Mouse (Mus musculus) limb, embryonic 13.5 days (tissue): ENCODE results near the gene Smcr8. TPM values are rescaled to one million over a fixed set of nuclear protein-coding genes. Genes with fewer than 3 reads are reported as not detected.
"Not testable (repeated sequence)": the region's sequence is repeated elsewhere in the genome, so short reads cannot be mapped to it uniquely, and the experiment has no call there.

Experiments used
- ATAC-seq: fragments of 200-750 bp; cut with Nextera tagmentation; 2 replicates; pipeline ENCODE4 v1.8.0; 2017; ENCODE audit warnings: low read depth, moderate number of reproducible peaks, moderate TSS enrichment; ENCODE audit not compliant: low FRiP score
- H3K27ac ChIP-seq: fragments of 300-500 bp; sonication (generic); 2 replicates; pipeline ENCODE4 v1.5.1; 2015; ENCODE audit warnings: inconsistent platforms, mild to moderate bottlenecking, moderate library complexity
- H3K27me3 ChIP-seq: fragments of 300-500 bp; sonication (generic); 2 replicates; pipeline ENCODE4 v1.6.1; 2015; ENCODE audit warnings: mild to moderate bottlenecking, inconsistent platforms
- H3K36me3 ChIP-seq: fragments of 300-500 bp; sonication (generic); 2 replicates; pipeline ENCODE4 v1.6.1; 2015; ENCODE audit warnings: inconsistent platforms, mild to moderate bottlenecking, moderate library complexity
- H3K4me1 ChIP-seq: fragments of 300-500 bp; sonication (generic); 2 replicates; pipeline ENCODE4 v1.6.1; 2015; ENCODE audit warnings: inconsistent platforms
- H3K4me2 ChIP-seq: fragments of 300-500 bp; sonication (generic); replicated peaks from 2 replicates; pipeline ENCODE4 v1.6.1; 2015; ENCODE audit warnings: inconsistent platforms, mild to moderate bottlenecking, moderate library complexity
- H3K4me3 ChIP-seq: fragments of 300-500 bp; sonication (generic); 2 replicates; pipeline ENCODE4 v1.5.1; 2015; ENCODE audit warnings: moderate library complexity, mild to moderate bottlenecking, inconsistent platforms
- H3K9ac ChIP-seq: fragments of 300-500 bp; sonication (generic); 2 replicates; pipeline ENCODE4 v1.6.1; 2015; ENCODE audit warnings: mild to moderate bottlenecking, inconsistent platforms
- H3K9me3 ChIP-seq: fragments of 300-500 bp; sonication (generic); 2 replicates; pipeline ENCODE4 v1.6.1; 2016; ENCODE audit warnings: inconsistent platforms
- WGBS: fragments of 180-500 bp; shearing (Covaris S2); methylation state at CpG from one replicate; pipeline ENCODE4 v1.1.7; 2015; 5-methylcytosine and 5-hydroxymethylcytosine counted together
- polyA plus RNA-seq: library from polyadenylated mRNA; unstranded; fragments of >200 nt; fragmentation: Nextera tagmentation; extraction: Ambion mirVana; gene quantifications from 2 replicates; pipeline ENCODE4 v1.2.1, GENCODE M21; 2015

Gene Smcr8
- polyA plus RNA-seq, 1 experiment from 2014 or later: 7.0 TPM

GRCm38 (mm10) chr11:60787595-60787994 is 10.3 kb downstream of the Smcr8 start:
- 0 out of 2 replicates have a peak, but pooled peaks have one; percentile 40 for ATAC-seq
- 47% methylated on average over 1 of the region's 1 CpGs for WGBS
- H3K36me3 ChIP-seq: peaks cover 94% of the 10 kb centered on the region

DNA sequence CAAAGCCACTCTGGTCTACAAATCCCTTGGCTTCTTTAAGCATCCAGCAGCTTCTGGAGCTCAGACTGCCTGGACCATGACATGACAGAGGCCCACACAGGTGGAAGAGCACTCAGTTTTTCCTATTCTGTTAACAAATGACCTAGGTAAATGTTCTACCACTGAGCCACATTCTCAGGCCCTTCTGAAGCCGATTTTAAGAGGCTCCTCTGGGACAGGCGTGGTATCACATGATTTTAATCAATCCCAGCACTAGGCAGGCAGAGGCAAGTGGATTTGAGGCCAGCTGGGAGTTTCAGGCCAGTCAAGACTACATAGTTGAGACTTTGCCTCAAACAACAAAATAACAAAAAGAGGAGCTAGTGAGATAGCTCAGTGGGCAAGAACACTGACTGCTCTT is 13.1 kb downstream of the Smcr8 start:
- Histone ChIP-seq H3K9ac (no peak overlapping the region), H3K27me3 (no peaks in the 10 kb centered on the region), H3K4me3 (no peak overlapping the region), H3K9me3 (no peaks in the 10 kb centered on the region), H3K4me2 (no peak overlapping the region), H3K27ac (no peak overlapping the region), H3K4me1 (no peaks in the 10 kb centered on the region), H3K36me3 (peaks cover 87% of the 10 kb centered on the region)
- ATAC-seq: no peak
- 52% methylated on average over 2 of the region's 2 CpGs for WGBS

More at GRCm38 (mm10) chr11:60787595-60787994, 10.3 kb downstream of the Smcr8 start:
- Histone ChIP-seq H3K27me3 (no peaks in the 10 kb centered on the region), H3K4me3 (no peak overlapping the region), H3K9ac (no peak overlapping the region), H3K4me1 (peaks cover under 1% of the 10 kb centered on the region; the same call in 1 of the 2 replicates), H3K27ac (no peak overlapping the region), H3K4me2 (no peak overlapping the region), H3K9me3 (no peaks in the 10 kb centered on the region)

DNA sequence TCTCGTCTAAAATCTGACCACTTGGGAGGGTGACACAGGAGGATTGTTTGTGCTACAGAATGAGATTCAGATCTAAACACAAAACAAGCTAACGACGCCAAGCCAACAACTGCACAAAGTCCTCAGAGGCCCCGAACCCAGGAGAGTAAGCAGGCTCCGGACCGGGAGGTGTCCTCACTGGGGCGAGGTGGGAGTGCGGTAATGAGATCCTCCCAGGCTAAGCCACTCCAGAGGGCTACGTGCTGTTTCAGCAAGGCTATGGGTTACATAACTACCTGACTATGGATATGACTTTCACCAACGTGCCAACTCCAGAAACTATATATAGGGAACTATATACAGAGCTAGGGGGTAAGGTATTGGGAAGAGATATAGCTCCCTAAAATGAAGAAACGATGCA is 19.0 kb downstream of the Smcr8 start:
- no peak overlapping the region for H3K4me3 ChIP-seq
- no peak overlapping the region for H3K27ac ChIP-seq
- H3K4me1 ChIP-seq: no peaks in the 10 kb centered on the region
- 90% methylated on average over 11 of the region's 11 CpGs for WGBS
- peaks cover 80% of the 10 kb centered on the region for H3K36me3 ChIP-seq
- H3K9ac ChIP-seq: no peak overlapping the region
- no peaks in the 10 kb centered on the region for H3K27me3 ChIP-seq
- no peak overlapping the region for H3K4me2 ChIP-seq
- no peaks in the 10 kb centered on the region for H3K9me3 ChIP-seq
- ATAC-seq: no peak

GRCm38 (mm10) chr11:60799977-60800376 is 22.7 kb downstream of the Smcr8 start:
- no peak for ATAC-seq
- peaks cover 67% of the 10 kb centered on the region for H3K36me3 ChIP-seq
- no peaks in the 10 kb centered on the region for H3K4me1 ChIP-seq
- no peak overlapping the region for H3K4me2 ChIP-seq
- no peaks in the 10 kb centered on the region for H3K9me3 ChIP-seq
- no peak overlapping the region for H3K27ac ChIP-seq
- 92% methylated on average over 4 of the region's 4 CpGs for WGBS
- H3K4me3 ChIP-seq: no peak overlapping the region
- no peaks in the 10 kb centered on the region for H3K27me3 ChIP-seq
- H3K9ac ChIP-seq: no peak overlapping the region

DNA sequence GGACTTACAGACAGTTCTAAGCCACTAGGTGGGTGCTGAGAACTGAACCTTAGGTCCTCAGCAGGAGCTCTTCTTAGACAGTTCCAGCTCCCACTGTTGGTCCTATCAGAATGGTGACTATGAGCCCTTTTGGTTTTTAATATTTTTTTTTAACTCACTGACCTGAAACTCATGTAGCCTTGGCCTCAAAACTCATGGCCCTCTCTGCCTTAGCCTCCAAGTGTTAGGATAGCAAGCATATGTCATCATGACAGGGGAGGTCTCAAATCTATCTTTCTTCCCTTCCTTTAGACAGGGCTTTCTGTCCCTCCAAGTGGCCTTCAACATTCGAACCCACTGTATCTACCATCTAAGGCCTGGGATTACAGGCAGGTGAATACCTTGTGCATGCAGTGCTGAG is 23.6 kb downstream of the Smcr8 start:
- peaks cover 64% of the 10 kb centered on the region for H3K36me3 ChIP-seq
- no peak overlapping the region for H3K9ac ChIP-seq
- WGBS: 91% methylated on average over 1 of the region's 1 CpGs
- no peak overlapping the region for H3K27ac ChIP-seq
- H3K4me1 ChIP-seq: no peaks in the 10 kb centered on the region
- H3K4me2 ChIP-seq: no peak overlapping the region
- no peaks in the 10 kb centered on the region for H3K27me3 ChIP-seq
- no peaks in the 10 kb centered on the region for H3K9me3 ChIP-seq
- H3K4me3 ChIP-seq: no peak overlapping the region
- no peak for ATAC-seq

DNA sequence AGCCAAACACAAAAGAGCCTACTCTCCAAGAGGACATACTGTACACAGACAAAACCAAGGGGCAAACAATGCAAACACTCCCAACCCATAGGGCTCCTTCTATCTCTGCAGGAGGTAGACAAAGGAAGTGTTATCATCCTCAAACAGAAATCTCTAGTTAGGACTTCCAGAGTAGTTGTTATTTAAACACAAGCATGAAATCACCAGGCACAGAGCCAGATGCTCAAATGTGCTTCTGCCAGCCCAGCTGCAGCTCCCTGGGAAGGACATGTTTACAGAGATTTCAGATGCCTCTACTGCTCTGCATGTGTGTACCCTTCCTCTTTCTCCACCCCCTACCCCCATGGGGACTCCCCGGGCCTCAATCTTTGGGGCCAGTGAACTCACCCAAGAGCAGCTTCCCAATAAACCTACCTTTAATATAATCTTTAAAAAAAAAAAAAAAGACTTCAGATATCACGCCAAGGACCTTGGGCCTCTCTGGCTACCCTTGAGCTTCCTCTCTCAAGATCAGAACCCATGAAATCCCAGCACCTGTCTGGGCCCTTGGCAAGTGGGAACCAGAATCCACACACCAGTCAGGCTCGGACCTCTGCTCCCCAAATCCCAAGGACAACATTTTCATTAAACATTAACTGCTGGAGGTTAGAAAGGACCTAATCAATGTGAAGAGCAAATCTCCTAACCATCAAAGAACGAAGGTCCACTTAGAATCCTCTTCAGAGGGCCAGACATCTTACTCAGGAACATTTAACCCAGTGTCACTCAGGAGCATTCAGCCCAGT is 31.2 kb downstream of the Smcr8 start:
- no peak for ATAC-seq
- Histone ChIP-seq H3K27ac (no peak overlapping the region), H3K27me3 (no peaks in the 10 kb centered on the region), H3K4me3 (no peak overlapping the region), H3K4me1 (peaks cover 27% of the 10 kb centered on the region), H3K36me3 (peaks cover 9% of the 10 kb centered on the region), H3K4me2 (no peak overlapping the region), H3K9me3 (no peaks in the 10 kb centered on the region), H3K9ac (no peak overlapping the region)
- 75% methylated on average over 4 of the region's 4 CpGs for WGBS

GRCm38 (mm10) chr11:60809546-60809945 is 32.2 kb downstream of the Smcr8 start:
- Histone ChIP-seq H3K4me2 (peak overlapping the region; percentile 83), H3K27ac (no peak overlapping the region), H3K9me3 (no peaks in the 10 kb centered on the region), H3K36me3 (no peaks in the 10 kb centered on the region; the same call in 1 of the 2 replicates), H3K27me3 (no peaks in the 10 kb centered on the region), H3K4me3 (peak overlapping the region; percentile 55; the same call in 1 of the 2 replicates), H3K9ac (peak overlapping the region; percentile 39; the same call in 1 of the 2 replicates), H3K4me1 (peaks cover 27% of the 10 kb centered on the region)
- no peak for ATAC-seq
- 33% methylated on average over 1 of the region's 1 CpGs for WGBS

DNA sequence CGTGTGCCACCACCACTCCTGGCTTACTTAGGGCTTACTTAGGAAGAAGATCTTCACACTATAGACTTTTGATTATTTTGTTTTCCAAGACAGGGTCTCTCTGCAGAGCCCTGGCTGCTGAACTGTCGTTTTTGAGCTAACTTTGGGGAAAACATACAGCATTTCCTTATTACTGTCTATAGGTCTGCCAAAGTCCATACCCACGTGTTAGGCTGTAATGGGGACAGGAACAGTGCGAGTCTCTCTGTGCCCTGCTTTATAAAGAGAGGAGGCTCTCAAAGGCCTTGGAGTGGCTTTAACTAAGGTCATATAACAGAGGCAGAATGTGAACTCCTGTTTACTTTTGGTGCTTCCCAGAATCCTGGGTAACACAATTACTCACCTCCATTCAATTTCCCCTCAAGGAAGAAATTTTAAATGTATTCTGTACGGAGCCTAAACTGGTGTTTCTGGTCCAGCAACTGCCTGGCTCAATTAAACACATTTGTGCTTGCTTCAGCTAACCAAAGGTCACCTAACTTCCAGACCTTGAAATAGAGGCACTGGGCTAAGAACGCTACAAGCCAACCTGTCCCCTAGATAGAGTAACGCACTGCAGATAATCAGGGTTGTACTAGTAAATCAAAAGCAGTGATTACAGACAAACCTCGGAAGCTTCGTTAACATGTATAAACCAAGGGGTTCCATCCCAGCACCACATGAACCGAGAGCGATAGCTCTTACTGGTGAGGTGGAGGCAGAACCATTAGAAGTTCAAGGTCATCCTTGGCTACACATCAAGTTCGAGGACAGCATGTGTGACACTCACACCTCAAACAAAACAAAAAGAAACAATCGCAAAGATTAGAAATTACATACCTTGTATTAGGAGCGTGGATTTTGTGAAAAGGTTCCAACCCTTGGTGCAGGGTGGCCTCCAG is 33.0 kb downstream of the Smcr8 start:
- H3K4me1 ChIP-seq: peaks cover 27% of the 10 kb centered on the region
- H3K4me2 ChIP-seq: peak overlapping the region; percentile 83
- no peaks in the 10 kb centered on the region for H3K9me3 ChIP-seq
- no peaks in the 10 kb centered on the region for H3K27me3 ChIP-seq
- no peak overlapping the region for H3K27ac ChIP-seq
- no peak for ATAC-seq
- H3K9ac ChIP-seq: peak overlapping the region; percentile 62
- no peaks in the 10 kb centered on the region; the same call in 1 of the 2 replicates for H3K36me3 ChIP-seq
- WGBS: 10% methylated on average over 14 of the region's 14 CpGs
- peak overlapping the region; percentile 55 for H3K4me3 ChIP-seq

- Histone ChIP-seq H3K4me1 (peaks cover 27% of the 10 kb centered on the region), H3K4me3 (peak overlapping the region; percentile 55), H3K27ac (no peak overlapping the region), H3K36me3 (no peaks in the 10 kb centered on the region; the same call in 1 of the 2 replicates), H3K27me3 (no peaks in the 10 kb centered on the region), H3K4me2 (peak overlapping the region; percentile 83), H3K9me3 (no peaks in the 10 kb centered on the region), H3K9ac (peak overlapping the region; percentile 62)
- ATAC-seq: peak; percentile 100
- WGBS: 0% methylated on average over 29 of the region's 29 CpGs
These were observed 33.7 kb downstream of the Smcr8 start for GRCm38 (mm10) chr11:60811054-60811460.

DNA sequence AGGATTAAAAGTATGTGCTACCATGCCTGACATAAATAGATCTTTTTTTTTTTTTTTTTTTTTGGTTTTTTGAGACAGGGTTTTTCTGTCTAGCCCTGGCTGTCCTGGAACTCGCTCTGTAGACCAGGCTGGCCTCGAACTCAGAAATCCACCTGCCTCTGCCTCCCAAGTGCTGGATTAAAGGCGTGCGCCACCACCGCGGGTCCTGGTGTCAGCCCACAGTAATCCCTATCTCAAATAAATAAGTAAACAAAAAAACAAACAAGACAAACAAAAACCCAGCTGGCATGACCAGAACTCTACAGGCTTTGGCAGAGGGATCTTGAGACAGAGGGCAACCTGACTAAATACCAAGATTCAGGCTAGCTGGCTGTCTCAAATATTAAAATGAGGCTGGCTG is 34.3 kb downstream of the Smcr8 start, which contains the start of gene Shmt1:
Gene Shmt1, minus strand, starts transcription at position 101 of the 400 bp plus-strand sequence.
- H3K27me3 ChIP-seq, H3K27ac ChIP-seq, ATAC-seq, H3K9me3 ChIP-seq, H3K36me3 ChIP-seq: not testable (repeated sequence)
- peak within 1 kb of the TSS; percentile 83 for H3K4me2 ChIP-seq
- WGBS: 43% methylated on average over 6 of the region's 6 CpGs
- peaks cover 27% of the 10 kb centered on the region for H3K4me1 ChIP-seq
- peak within 1 kb of the TSS; percentile 62 for H3K9ac ChIP-seq
- peak within 1 kb of the TSS; percentile 55 for H3K4me3 ChIP-seq

DNA sequence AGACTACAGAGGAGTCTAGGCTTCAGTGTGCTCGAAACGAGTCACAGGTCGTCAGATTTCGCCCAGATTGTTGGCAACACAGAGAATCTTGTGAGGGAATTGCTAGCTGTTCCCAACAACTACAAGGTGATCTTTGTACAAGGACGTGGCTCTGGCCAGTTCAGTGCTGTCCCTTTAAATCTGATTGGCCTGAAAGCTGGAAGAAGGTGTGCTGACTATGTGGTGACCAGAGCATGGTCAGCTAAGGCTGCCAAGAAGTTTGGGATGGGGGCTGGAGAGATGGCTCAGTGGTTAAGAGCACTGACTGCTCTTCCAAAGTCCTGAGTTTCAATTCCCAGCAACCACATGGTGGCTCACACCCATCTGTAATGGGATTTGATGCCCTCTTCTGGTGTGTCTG is 39.1 kb downstream of the Smcr8 start:
- H3K36me3 ChIP-seq: no peaks in the 10 kb centered on the region
- no peak overlapping the region for H3K4me3 ChIP-seq
- no peak overlapping the region for H3K9ac ChIP-seq
- WGBS: 68% methylated on average over 5 of the region's 5 CpGs
- H3K9me3 ChIP-seq: no peaks in the 10 kb centered on the region
- no peak overlapping the region for H3K4me2 ChIP-seq
- no peaks in the 10 kb centered on the region for H3K27me3 ChIP-seq
- H3K4me1 ChIP-seq: no peaks in the 10 kb centered on the region
- ATAC-seq: no peak
- no peak overlapping the region for H3K27ac ChIP-seq

- 56% methylated on average over 2 of the region's 2 CpGs for WGBS
- no peak overlapping the region for H3K4me3 ChIP-seq
- no peaks in the 10 kb centered on the region for H3K27me3 ChIP-seq
- no peaks in the 10 kb centered on the region for H3K4me1 ChIP-seq
- no peak overlapping the region for H3K27ac ChIP-seq
- no peak overlapping the region for H3K9ac ChIP-seq
- no peaks in the 10 kb centered on the region for H3K36me3 ChIP-seq
- H3K4me2 ChIP-seq: no peak overlapping the region
- ATAC-seq: no peak
- no peaks in the 10 kb centered on the region for H3K9me3 ChIP-seq
These were observed 46.4 kb downstream of the Smcr8 start for GRCm38 (mm10) chr11:60823771-60824170.
